Mouse (Mus musculus) left cerebral cortex, adult 2 months (tissue): ENCODE measurements around the gene Abcc9. TPM values are rescaled to one million over a fixed set of nuclear protein-coding genes. Genes with fewer than 3 reads are reported as not detected.

ENCODE experiments used
- DNase-seq, 2 experiments: peaks; one replicate each; pipeline ENCODE4 v3.0.0; 2021 to 2022; ENCODE audit warnings: low spot score in 2 of 2, mixed read lengths in 1 of 2; ENCODE audit errors: extremely low spot score in 1 of 2
- H3K27ac ChIP-seq: fragments of 200-600 bp; 2 replicates; pipeline ENCODE4 v1.8.1; 2022
- H3K4me3 ChIP-seq: fragments of 200-600 bp; 2 replicates; pipeline ENCODE4 v1.8.1; 2022
- CTCF ChIP-seq: fragments of 200-600 bp; IDR thresholded peaks from 2 replicates; pipeline ENCODE4 v1.8.1; 2022; ENCODE audit warnings: antibody characterized with exemption, mild to moderate bottlenecking, moderate library complexity
- intact Hi-C: fragments of 180-260 bp; cut with DNase I; formaldehyde crosslinking; loops from one replicate; pipeline ENCODE4 v1.15.1; 2025
- total RNA-seq, 2 experiments: library from RNA; stranded (reverse); gene quantifications; 2 replicates each; pipeline ENCODE4 v1.2.3; 2021

Abcc9 gene
- total RNA-seq, 2 experiments from 2014 or later: 4.0 to 4.7 TPM

DNA sequence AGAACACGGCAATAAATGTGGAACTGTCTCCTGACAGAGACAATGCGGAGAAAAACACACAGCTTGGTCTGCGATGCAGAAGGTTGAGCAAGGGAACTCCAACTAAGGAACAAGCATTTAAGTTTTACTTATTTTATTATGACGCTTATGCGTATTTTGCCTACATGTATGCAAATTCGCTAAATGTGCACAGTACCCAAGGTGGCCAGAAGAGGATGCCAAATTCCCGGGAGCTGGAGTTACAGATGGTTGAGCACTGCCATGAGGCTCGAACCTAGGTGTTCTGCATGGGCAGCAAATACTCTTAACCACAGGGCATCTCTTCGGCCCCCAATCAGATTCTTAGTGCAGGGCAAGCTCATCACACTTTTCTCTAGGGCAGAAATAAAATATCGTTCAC is 144.0 kb downstream of the Abcc9 start:
- intact Hi-C loops: no loop called here

DNA sequence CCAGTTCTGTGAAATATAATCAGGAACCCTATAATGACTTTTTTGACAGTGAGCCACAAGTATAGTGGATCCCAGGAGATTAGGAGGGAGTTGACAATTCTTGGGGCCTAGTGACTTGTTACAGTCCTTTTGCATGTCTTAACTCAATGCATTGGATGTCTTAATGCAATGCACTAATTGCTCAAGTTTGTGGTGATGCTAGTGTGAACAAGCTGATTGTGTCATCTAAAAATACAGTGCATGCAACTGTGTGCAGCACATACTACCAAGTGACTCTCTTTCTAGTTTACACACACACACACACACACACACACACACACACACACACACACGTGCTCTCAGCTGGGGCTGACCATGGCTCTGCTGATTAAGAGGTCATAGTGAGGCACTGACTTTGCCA is 146.1 kb downstream of the Abcc9 start:
- intact Hi-C loops: no loop called here
- no peak for DNase-seq
- no peak for TF ChIP-seq CTCF
- no peak overlapping the region for H3K4me3 ChIP-seq
- no peak overlapping the region for H3K27ac ChIP-seq

More for the DNA sequence above, 144.0 kb downstream of the Abcc9 start:
- H3K27ac ChIP-seq: no peak overlapping the region
- TF ChIP-seq CTCF: peak; percentile 59
- no peak for DNase-seq
- H3K4me3 ChIP-seq: no peak overlapping the region

DNA sequence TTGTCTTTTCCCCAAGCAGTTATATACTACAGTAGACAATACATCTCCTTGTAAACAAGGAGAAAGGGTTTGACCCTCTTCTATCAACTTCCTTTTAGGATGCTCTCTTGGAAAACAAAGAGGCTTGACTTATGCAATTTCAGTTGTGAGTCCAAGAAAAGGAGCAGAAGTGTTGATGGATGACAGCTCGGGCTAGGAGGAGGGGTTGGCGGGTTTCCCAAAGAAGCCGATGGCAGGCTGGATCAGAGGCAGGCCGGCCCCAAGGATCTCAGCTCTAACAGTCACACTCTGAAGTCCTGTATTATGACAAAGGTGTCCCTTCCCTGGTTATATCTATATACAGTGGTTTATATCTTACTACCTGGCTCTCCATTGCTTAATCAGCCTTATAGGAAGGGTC is 150.6 kb downstream of the Abcc9 start:
- no peak for TF ChIP-seq CTCF
- intact Hi-C loops: no loop called here
- DNase-seq: no peak
- no peak overlapping the region for H3K27ac ChIP-seq
- no peak overlapping the region for H3K4me3 ChIP-seq

DNA sequence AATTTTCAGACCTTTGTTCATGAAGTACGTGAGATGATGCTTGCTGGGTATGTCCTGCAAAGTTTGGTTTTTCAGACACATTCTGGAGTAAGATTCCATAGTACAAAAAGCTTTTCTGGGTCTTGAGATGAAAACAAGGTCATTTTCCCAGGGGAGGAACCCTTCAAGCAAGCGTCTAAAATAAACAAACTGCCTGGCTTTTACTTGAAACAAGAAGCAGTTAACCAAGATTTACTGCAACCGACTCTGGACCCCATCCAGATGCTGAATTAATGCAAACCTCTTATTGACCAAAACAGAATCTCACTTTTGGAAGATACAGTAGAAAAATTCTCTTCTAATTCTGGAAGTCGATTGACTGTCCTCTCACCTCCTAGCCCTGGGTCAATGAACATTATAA is 151.2 kb downstream of the Abcc9 start:
- intact Hi-C loops: no loop called here
- H3K4me3 ChIP-seq: no peak overlapping the region
- H3K27ac ChIP-seq: no peak overlapping the region
- DNase-seq: no peak
- no peak for TF ChIP-seq CTCF

DNA sequence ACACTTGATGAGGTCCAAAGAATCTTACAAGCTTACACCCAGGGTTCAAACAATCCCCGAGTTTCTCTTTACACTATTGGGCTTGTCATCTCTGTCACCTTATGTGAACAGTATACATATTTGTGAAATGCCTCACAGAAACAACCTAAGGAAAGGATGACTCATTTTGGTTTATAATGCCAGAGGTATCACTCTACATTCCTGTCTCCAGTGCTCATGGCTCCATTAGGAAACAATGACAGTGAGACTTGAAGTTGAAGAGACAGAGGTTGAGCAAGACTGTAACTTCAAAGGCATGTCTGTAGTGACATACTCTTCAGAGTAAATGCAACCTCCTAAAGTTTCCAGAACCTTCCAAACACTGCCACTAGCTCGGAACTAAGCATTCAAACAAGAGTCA is 153.7 kb downstream of the Abcc9 start:
- Histone ChIP-seq H3K27ac (no peak overlapping the region), H3K4me3 (no peak overlapping the region)
- DNase-seq: no peak
- no peak for TF ChIP-seq CTCF
- intact Hi-C loops: loop anchor here (10.0 kb wide), 1 partner anchor 426 kb away; no protein-coding TSS in a partner anchor

DNA sequence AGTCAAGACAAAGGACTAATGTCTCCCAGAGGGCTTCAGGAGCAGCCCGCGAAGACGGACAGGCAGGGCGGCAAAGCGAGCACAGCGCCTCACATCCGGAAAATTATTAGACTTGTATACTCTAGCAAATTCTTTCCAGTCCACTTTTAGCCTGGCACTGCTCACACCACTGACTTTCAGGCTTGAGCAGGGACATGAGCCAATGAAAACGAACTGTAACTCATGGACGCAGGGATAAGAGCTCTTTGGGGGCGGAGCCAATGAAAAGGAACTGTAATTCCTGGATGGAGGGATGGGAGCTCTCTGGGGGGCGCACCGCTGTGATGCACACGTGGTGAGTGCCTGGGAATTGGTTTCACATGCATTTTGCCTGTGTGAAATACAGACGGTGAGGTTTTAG is 157.0 kb downstream of the Abcc9 start:
- Histone ChIP-seq H3K4me3 (no peak overlapping the region), H3K27ac (no peak overlapping the region)
- intact Hi-C loops: loop anchor here (10.0 kb wide), 1 partner anchor 430 kb away; no protein-coding TSS in a partner anchor
- DNase-seq: no peak
- TF ChIP-seq CTCF: no peak

DNA sequence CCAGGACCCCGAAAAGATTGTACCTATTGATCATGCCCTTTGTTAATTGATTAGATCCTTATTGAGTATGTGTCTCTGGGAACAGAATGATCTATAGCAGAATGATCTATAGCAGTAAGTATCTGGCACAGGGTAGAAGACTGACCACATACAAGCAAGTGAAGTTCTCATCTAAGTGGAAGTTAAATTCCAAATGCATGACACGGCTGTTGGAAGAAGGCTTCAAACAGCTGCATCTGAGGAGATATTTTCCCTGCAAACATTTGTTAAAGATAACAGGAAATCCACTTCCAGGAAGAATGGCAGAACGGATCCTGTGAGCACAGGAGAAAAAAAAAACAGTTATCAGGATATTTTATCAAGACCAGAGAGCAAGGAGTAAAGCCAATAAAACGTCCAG is 158.5 kb downstream of the Abcc9 start:
- Histone ChIP-seq H3K27ac (no peak overlapping the region), H3K4me3 (no peak overlapping the region)
- TF ChIP-seq CTCF: no peak
- no peak for DNase-seq
- intact Hi-C loops: loop anchor here (10.0 kb wide), 1 partner anchor 431 kb away; no protein-coding TSS in a partner anchor

DNA sequence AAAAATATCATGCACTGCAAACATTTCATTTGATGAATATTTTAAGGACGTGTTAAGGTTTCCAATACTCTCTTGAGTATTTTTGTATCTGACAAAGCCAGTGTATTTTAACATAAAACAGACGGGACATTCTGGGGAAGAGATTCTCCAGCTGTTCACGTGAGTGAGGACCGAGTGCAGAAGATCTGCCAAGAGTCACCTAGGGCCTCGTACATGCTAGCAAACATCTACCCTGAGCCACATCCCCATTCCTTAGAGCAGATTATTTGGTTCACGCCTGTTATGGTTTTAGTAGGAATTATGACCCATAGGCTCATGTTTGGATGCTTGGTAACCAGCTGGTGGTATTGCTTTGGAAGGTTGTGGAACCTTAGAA is 159.3 kb downstream of the Abcc9 start:
- no peak for TF ChIP-seq CTCF
- DNase-seq: no peak
- H3K4me3 ChIP-seq: no peak overlapping the region
- intact Hi-C loops: loop anchor here (10.0 kb wide), 1 partner anchor 432 kb away; no protein-coding TSS in a partner anchor
- no peak overlapping the region for H3K27ac ChIP-seq

DNA sequence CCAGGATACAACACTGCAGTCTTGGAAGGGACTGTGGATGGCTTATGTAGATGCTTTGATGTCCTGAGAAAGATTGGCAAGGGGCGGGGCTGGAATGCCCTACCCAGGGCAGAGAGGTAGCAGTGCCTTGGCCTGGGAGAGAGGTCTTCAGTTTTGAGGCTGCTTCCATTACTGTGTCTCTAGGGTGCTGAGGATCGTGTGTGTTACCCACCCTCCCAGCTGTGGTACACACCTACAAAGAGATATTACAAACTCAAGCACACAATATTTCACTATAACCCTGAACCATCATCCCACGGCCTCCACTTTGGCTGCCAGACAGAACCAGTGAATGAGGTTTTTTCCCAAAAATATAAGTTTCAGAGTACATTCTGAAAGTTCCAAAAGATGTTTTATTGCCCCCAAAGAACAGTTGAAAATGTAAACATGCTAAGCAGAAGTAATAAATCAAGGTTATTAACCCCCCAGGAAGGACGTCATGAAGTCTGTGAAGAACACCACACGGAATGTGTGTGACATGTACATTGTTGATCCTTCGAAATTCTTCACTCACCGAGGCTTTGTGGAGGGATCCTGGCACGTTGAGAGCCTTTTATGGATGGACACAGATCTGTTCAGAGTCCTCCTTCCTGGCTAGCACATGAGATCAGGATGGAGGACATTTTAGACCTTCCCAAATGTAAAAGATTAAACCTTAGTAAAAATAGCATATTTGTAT is 159.9 kb downstream of the Abcc9 start:
- H3K4me3 ChIP-seq: no peak overlapping the region
- TF ChIP-seq CTCF: no peak
- no peak overlapping the region for H3K27ac ChIP-seq
- intact Hi-C loops: loop anchor here (10.0 kb wide), 1 partner anchor 433 kb away; no protein-coding TSS in a partner anchor
- DNase-seq: no peak

DNA sequence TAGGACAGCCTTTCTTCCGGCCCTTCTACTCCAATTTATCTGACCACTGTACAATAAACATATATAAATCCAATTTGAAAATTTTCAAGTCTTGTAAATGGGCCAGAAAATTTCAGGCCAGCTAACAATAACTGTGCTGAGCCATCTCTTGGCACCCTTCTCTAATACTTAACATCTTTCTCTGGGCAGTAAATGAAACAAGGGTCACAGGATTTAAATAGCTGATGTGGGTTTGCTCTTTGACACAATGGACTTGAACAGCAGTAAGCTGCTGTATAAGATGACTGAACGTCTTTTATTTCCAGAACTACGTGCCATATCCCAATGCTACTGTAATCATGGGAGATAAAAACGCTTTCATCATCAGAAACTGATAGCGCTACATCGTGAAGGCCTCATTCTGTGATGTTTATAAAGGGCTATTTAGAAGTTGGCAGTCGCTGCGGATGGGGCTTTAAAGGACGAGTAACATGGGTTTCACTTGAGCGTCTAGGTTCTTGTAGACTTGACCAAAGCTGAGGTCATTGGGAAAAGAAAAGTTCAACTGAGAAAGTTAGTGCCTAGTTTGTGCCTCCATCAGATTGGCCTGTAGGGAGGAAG is 161.5 kb downstream of the Abcc9 start:
- Histone ChIP-seq H3K4me3 (no peak overlapping the region), H3K27ac (no peak overlapping the region)
- TF ChIP-seq CTCF: no peak
- intact Hi-C loops: loop anchor here (10.0 kb wide), 1 partner anchor 434 kb away; no protein-coding TSS in a partner anchor
- DNase-seq: no peak

DNA sequence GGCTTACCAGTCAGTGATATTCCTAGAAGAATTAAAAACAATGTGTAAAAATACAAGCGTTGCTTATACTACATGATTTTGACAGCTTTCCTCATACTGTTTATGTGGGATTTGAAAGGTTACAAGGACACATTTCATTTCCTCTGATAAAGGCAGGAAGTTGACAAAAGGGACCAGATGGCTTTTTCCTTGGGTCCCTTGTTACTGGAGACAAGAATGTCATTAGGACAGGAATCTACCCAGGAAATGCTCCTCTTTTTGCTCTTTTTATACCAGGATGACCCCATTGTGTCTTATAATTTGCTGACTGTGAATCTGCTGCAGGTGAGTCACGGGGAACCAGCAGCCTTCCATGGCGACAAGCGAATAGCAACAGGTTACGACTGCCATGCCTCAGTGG is 162.0 kb downstream of the Abcc9 start:
- no peak overlapping the region for H3K27ac ChIP-seq
- TF ChIP-seq CTCF: no peak
- intact Hi-C loops: loop anchor here (10.0 kb wide), 1 partner anchor 435 kb away; no protein-coding TSS in a partner anchor
- DNase-seq: no peak
- H3K4me3 ChIP-seq: no peak overlapping the region

DNA sequence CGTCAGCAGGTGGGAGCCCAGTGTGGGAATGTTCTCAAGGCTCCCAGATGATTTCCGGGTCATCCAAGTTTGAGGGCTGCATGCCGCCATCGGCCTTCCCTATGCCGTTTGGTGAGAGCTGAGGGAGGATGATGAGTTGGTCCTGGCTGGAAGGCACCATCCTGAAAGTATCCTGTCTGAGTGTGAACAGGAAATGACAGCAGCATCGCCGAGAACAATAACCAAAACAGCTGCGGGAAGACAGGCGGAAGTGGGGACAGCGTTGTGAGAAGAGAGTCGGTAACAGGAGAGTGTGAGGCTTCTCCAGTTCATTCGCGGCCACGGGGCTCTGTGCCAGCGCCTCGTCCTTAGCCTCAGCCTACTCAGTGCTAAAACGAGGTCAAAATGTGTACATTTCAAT is 163.6 kb downstream of the Abcc9 start:
- DNase-seq: no peak
- intact Hi-C loops: no loop called here

More for the DNA sequence above, 163.6 kb downstream of the Abcc9 start:
- no peak overlapping the region for H3K4me3 ChIP-seq
- no peak overlapping the region for H3K27ac ChIP-seq
- no peak for TF ChIP-seq CTCF

Other genes with a start within 250 kb of the Abcc9 start
- not detected for gene Gys2, start 229.2 kb downstream of the Abcc9 start, total RNA-seq
- gene Ldhb, start 194.4 kb downstream of the Abcc9 start, total RNA-seq: 100 to 1,000 TPM; 818 to 835 TPM
- 1 to 10 TPM; 1.9 to 2.4 TPM for gene Kcnj8, start 130.7 kb downstream of the Abcc9 start, total RNA-seq
- 100 to 1,000 TPM; 107 to 111 TPM for gene Cmas, start 54.4 kb upstream of the Abcc9 start, total RNA-seq
- not detected for gene Sult6b2, start 102.2 kb upstream of the Abcc9 start, total RNA-seq